Mouse (Mus musculus) skeletal muscle tissue, adult 2 months (tissue): ENCODE data around the gene Spata31d1a.
A peak's percentile ranks its signal among the peaks of the same experiment; 100 is the strongest.
"Not testable (repeated sequence)": the region's sequence is repeated elsewhere in the genome, so short reads cannot be mapped to it uniquely, and the experiment has no call there.

Experiments used
- DNase-seq: peaks from one replicate; pipeline ENCODE4 v3.0.0-alpha.2; 2012; ENCODE audit warnings: low read depth, low spot score

Gene Spata31d1a

DNA sequence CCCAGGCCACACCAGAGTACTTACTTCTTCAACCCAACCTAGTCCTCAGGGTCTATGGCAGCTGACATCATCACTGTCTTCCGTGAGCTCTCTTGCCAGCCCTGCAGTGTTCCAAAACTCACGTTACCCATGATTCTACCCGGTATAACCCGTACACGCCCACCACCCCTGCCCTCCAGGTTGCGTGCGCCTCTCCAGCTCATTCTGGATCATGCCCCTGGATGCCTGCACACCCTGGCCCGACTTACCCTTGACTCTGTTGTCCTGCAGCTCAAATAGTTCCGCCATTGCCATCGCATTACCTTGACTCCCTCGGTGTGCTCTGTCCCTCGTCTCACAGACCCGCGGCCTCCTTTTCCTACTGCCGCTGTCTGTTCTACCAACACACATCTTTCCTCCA, at the start of gene Spata31d1a:
Spata31d1a (minus strand) TSS at position 101 of the 400 bp plus-strand sequence.
- no peak for DNase-seq

DNA sequence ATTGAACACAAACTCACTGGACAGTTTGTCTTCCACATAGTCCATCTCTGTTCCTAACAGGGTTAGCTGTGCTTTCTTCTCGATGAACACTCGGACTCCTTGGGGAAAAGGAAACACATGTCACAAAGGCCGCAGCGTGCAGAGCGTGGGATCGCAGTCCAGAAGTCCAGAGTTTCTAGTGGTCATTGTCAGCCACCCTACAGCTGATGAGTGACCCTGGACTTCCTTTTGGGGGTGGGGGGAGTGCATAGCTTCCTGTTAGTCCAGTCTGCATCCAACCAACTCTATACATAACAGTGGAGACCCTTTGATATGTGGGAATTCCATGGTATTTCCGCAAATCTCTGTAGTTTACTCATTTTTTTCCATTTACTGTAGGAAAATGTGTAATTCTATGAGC, 46.8 kb upstream of the Spata31d1a start:
- DNase-seq = no peak

DNA sequence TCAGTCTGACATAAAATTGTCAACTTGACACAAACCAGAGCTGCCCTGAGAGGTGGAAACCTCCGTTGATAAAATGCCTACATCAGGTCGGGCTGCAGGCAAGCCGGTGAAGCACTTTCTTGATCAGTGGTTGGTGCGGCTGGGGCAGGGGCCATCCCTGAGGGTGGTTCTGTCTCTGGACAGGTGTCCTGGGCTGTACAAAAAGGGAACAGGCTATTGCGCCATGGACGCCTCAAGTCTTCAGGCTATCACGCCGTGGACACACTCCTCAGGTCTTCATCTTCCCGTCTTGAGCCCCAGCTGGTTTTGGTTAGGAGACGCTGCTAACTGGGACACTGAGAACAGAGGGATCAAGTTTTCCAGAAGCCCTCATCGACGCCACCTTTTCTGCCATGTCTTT, 40.2 kb upstream of the Spata31d1a start:
- no peak for DNase-seq

DNA sequence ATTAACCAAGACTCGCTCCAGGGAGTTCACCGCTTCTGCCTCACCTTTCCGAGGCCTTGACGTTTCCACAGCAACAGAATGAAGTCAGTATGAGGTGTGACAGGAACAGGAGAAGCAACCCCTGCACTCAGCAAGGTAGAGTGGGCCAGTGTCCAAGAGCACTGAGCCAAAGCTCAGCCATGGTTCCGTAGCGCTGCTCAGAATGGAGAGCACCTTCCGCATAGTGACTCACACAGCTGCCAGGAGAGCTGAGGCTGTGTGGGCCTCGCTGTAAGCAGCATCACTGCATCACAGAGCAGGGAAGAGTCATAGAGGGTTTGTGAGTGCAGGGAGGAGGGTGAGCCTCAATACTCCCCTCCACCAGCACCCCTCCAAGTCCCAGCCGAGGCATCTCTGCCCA, 36.6 kb upstream of the Spata31d1a start, which contains the start of gene 1700014D04Rik:
1700014D04Rik (minus strand) TSS at position 42 of the 400 bp plus-strand sequence.
- DNase-seq = no peak

GRCm38 (mm10) chr13:59746164-59746563, 36.0 kb upstream of the Spata31d1a start:
- DNase-seq = no peak

GRCm38 (mm10) chr13:59745462-59745861, 35.3 kb upstream of the Spata31d1a start:
- no peak for DNase-seq

GRCm38 (mm10) chr13:59741697-59742096, 31.6 kb upstream of the Spata31d1a start:
- DNase-seq = no peak

DNA sequence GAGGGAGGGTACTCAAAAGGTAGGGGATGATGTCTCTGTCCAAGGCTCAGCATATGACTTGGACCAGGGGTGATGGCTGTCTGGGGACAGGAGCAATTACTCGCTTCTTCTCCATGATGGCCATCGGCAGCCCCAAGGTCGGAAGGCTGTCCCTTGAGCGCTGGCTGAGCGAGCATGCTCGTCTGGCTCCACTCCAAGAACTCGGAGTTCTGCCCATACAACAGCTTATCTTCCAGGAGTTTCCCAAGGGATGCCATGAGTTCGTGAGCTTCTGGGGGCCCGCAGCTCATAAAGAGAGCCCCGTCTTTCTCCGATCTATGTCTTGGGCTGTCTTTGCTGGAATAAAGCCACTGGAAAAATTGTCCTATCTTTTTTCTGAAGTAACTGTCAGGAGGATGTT, 31.0 kb upstream of the Spata31d1a start:
- DNase-seq = peak; percentile 39

- DNase-seq = no peak
These were observed 29.3 kb upstream of the Spata31d1a start for GRCm38 (mm10) chr13:59739397-59739796.

GRCm38 (mm10) chr13:59738455-59738854, 28.3 kb upstream of the Spata31d1a start:
- DNase-seq = no peak

DNA sequence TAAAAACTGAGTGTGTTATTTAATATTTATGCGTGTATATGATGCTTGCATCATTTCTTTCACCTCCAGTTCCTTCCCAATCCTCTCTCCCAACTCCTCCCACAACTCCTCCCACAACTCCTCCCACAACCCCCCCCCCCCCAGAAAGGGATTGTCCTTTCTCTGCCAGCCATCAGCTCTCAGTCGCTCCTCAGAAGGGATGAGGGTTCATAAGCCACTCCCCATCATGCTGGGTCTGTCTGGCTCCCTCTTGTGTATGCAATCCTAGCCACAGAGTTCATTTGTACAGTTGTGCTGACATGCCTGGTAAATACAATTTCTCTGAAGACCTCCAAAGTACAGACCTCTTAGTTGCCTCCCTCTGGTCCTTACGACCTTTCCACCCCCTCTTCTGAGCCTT, 25.1 kb upstream of the Spata31d1a start:
- no peak for DNase-seq

DNA sequence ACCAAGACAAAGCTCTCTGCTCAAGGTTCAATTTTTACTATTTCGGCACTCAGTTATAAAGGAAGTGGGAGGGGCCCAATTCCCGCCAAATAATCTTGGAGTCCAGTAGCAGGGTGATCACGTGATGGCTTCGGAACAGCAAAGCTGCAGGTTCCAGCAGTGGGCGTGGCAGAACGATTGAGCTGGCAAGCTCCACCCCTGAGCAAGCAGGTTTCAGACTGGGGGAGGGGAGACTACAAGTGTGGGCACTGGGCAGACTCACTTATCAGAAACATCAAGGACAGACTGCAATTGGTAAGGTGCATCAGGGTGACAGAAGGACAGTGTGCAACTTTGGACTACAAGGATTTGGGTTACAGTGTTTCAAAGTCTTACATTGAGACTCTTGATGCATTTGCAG, 24.2 kb upstream of the Spata31d1a start:
- not testable (repeated sequence) for DNase-seq

GRCm38 (mm10) chr13:59733936-59734335, 23.8 kb upstream of the Spata31d1a start:
- DNase-seq = no peak

DNA sequence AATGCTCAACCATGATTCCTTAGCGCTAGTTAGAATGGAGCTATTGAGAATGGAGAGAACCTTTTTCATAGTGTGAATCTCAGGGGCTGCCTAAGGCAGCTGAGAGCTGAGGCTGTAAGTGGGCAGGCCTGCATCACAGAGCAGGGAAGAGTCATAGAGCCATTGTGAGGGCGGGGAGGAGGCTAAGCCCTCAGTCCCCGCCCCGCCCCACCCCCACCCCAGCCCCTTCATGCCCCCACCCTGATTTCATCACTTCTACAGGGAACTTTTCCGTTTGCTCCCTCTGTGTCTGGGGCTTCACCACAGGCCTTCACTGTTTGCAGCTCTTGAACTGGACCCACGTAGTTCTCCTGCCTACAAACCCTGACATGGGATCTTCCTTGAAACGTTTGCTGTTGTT, 21.5 kb upstream of the Spata31d1a start, which contains the start of gene Spata31d1d:
Spata31d1d (minus strand) TSS at position 101 of the 400 bp plus-strand sequence.
- DNase-seq = no peak

DNA sequence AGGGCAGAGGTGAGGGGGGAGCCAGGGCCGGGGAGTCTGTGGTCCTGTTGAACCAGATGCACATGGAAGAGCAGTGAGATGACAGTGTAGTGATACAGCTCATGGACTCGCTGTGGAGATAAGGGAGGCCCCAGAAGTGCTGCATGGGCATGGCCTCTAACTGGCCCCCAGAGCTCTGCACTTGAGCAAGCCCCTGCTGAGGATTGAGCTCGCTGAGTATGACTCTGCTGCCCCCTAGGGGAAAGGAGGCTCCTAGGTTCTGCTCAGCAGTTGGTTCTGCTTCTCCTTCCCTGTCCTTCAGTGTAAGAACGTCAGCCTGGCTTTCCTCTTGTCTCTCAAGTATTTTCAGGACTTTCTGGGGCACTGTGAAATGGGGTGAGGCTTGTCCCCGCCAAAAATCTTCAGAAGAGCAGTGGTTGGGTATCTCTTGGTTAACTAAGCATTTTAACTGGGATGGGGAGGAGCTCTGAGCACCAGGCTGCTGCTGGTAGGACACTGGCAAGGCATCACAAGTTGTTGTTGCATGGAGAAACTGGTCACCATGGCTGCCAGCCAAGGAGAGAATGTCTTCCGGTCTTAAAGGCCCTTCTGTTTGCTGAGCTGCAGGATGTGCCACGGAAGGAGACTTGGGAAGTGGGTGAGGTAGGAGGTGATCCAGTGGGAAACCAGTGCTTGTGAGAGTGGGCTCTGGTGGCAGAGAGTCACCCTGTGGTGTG, 18.4 kb upstream of the Spata31d1a start:
- DNase-seq = peak; percentile 64

GRCm38 (mm10) chr13:59726139-59726867, 16.2 kb upstream of the Spata31d1a start:
- DNase-seq = no peak

DNA sequence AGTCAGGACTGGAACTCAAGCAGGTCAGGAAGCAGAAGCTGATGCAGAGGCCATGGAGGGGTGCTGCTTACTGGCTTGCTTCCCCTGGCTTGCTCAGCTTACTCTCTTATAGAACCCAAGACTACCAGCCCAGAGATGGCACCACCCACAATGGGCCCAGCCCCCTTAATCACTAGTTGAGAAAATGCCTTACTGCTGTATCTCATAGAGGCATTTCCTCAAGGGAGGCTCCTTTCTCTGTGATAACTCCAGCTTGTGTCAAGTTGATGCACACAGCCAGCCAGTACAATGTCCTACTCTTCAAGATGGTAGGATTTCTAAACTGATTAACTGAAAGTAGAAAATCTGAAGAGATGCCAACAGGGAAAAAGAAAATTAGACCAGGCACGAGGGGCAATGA, 12.0 kb upstream of the Spata31d1a start:
- DNase-seq = not testable (repeated sequence)

DNA sequence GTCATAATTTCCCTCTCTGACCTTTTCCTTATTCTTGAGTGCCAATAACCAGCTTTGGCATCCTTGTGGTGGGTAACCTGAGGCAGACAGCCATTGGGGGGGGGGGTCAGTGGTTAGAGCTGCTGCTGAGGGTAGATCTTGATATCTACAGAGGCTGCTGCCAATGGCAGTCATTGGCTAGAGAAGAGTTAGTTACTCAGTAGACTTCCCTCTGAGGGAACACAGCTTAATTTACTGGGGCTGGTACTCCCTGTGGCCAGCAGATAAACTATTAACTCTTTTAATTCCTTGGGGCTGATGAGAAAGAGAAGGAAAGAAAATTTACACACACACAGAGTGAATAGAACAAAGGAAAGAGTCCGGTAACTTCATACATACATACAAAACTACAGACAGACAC, 9.3 kb upstream of the Spata31d1a start:
- no peak for DNase-seq

GRCm38 (mm10) chr13:59718857-59719440, 8.8 kb upstream of the Spata31d1a start:
- DNase-seq = not testable (repeated sequence)

DNA sequence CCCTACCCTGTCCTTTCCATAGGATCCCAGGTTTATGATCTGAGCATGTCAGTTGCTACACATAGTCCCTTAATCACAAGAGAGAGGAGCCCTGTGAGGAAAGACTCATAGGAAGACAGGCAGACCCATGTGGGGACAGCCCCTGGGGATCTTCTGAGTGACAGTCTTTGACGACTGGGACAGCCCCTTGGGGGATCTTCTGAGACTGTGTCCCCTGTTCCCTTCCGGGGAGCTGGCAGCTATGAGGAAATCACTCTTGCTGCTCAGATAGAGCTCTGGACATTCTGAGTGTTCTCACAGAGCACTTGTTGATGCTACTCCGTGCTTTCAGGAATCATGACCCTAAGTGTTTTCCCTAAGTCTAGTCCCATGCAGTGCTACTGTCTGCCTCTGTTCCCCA, 3.6 kb upstream of the Spata31d1a start:
- DNase-seq = no peak

GRCm38 (mm10) chr13:59711984-59712383, 1.9 kb upstream of the Spata31d1a start, which contains the start of gene Spata31d1b:
TSS of gene Spata31d1b (plus strand) at chr13:59712284.
- not testable (repeated sequence) for DNase-seq

DNA sequence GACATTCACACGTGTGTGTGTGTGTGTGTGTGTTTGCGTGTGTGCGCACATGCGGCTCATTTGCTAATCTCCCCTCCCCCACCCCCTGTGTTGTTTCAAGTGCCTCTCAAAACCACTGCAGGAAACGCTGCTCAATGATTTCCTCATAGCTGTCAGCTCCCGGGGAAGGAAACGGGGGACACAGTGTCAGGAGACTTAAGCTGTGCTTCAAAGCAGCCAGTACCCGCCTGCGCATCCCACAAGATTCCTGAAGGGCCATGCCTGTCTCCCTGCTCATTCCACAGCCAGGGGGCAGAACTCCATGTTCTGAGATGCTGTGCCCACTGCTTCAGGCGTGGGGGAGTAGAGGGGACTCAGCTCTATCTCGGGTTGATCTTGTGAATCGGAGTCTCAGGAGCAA, 5.6 kb downstream of the Spata31d1a start:
- DNase-seq = no peak
